Mouse (Mus musculus) heart, embryonic 14.5 days (tissue): ENCODE data around the gene Iglon5. TPM values are rescaled to one million over a fixed set of nuclear protein-coding genes. Genes with fewer than 3 reads are reported as not detected.
A peak's percentile ranks its signal among the peaks of the same experiment; 100 is the strongest.

Experiments used
- ATAC-seq: fragments of 200-750 bp; cut with Nextera tagmentation; 2 replicates; pipeline ENCODE4 v1.8.0; 2017; ENCODE audit warnings: low read depth, moderate TSS enrichment; ENCODE audit not compliant: insufficient number of reproducible peaks, insufficient read depth, low FRiP score
- H3K27ac ChIP-seq, 2 experiments: fragments of 200-500 bp in 1 of 2; fragments of 300-500 bp in 1 of 2; sonication (generic) in 1 of 2; replicated peaks in 1 of 2; 2 replicates each; pipeline ENCODE4 v1.5.1; 2012 to 2014; ENCODE audit warnings: low read depth in 2 of 2, low read length in 2 of 2, control low read depth in 1 of 2, mild to moderate bottlenecking in 1 of 2, mixed read lengths in 1 of 2; ENCODE audit not compliant: control insufficient read depth in 1 of 2, insufficient read depth in 1 of 2
- H3K27me3 ChIP-seq: fragments of 300-500 bp; sonication (generic); 2 replicates; pipeline ENCODE4 v1.6.1; 2014; ENCODE audit warnings: mild to moderate bottlenecking, low read length, control low read depth; ENCODE audit not compliant: control insufficient read depth, insufficient read depth
- H3K36me3 ChIP-seq: fragments of 300-500 bp; sonication (generic); 2 replicates; pipeline ENCODE4 v1.6.1; 2014; ENCODE audit warnings: mild to moderate bottlenecking, control low read depth, low read length, mixed read lengths; ENCODE audit not compliant: control insufficient read depth, insufficient read depth
- H3K4me1 ChIP-seq, 2 experiments: fragments of 200-500 bp in 1 of 2; fragments of 300-500 bp in 1 of 2; sonication (generic) in 1 of 2; 2 replicates each; pipeline ENCODE4 v1.6.1; 2012 to 2014; ENCODE audit warnings: low read length in 2 of 2, control low read depth in 1 of 2, mixed read lengths in 1 of 2; ENCODE audit not compliant: control insufficient read depth in 2 of 2, insufficient read depth in 2 of 2
- H3K4me2 ChIP-seq: fragments of 300-500 bp; sonication (generic); 2 replicates; pipeline ENCODE4 v1.6.1; 2014; ENCODE audit warnings: mild to moderate bottlenecking, low read length
- H3K4me3 ChIP-seq, 2 experiments: fragments of 200-500 bp in 1 of 2; fragments of 300-500 bp in 1 of 2; sonication (generic) in 1 of 2; 2 replicates each; pipeline ENCODE4 v1.5.1; 2012 to 2014; ENCODE audit warnings: low read length in 2 of 2, mild to moderate bottlenecking in 2 of 2, control low read depth in 1 of 2, low read depth in 1 of 2, moderate library complexity in 1 of 2; ENCODE audit not compliant: control insufficient read depth in 1 of 2, insufficient read depth in 1 of 2
- H3K9ac ChIP-seq: fragments of 300-500 bp; sonication (generic); 2 replicates; pipeline ENCODE4 v1.6.1; 2014; ENCODE audit warnings: mild to moderate bottlenecking, low read length
- H3K9me3 ChIP-seq: fragments of 300-500 bp; sonication (generic); 2 replicates; pipeline ENCODE4 v1.6.1; 2016; ENCODE audit warnings: low read length, control low read depth; ENCODE audit not compliant: control insufficient read depth
- WGBS: fragments of 180-500 bp; shearing (Covaris S2); extraction: QIAGEN DNeasy Blood & Tissue Kit; methylation state at CpG from one replicate; pipeline ENCODE4 v1.1.7; 2014; 5-methylcytosine and 5-hydroxymethylcytosine counted together
- polyA plus RNA-seq: library from polyadenylated mRNA; unstranded; fragments of >200 nt; fragmentation: Nextera tagmentation; extraction: Ambion mirVana; gene quantifications from 2 replicates; pipeline ENCODE4 v1.2.1, GENCODE M21; 2014

Iglon5 gene
- polyA plus RNA-seq, 1 experiment from 2014 or later, result 0.09 TPM

GRCm38 (mm10) chr7:43483236-43483635, 6.6 kb downstream of the Iglon5 start:
- H3K4me2 ChIP-seq, result no peak overlapping the region
- H3K4me1 ChIP-seq, result peaks cover 2 to 4% of the 10 kb centered on the region in 2 experiments; a peak in 2 of 4 replicates
- H3K9ac ChIP-seq, result no peak overlapping the region
- no peaks in the 10 kb centered on the region for H3K36me3 ChIP-seq
- no peak overlapping the region for H3K4me3 ChIP-seq
- 5% methylated on average over 10 of the region's 10 CpGs for WGBS
- H3K27me3 ChIP-seq, result peaks cover 9% of the 10 kb centered on the region
- no peak for ATAC-seq
- no peak overlapping the region for H3K27ac ChIP-seq
- H3K9me3 ChIP-seq, result no peaks in the 10 kb centered on the region

GRCm38 (mm10) chr7:43482090-43482716, 7.7 kb downstream of the Iglon5 start:
- Histone ChIP-seq H3K27ac (no peak overlapping the region), H3K27me3 (peaks cover 19% of the 10 kb centered on the region), H3K4me3 (no peak overlapping the region), H3K9ac (no peak overlapping the region), H3K4me1 (peaks cover 2 to 4% of the 10 kb centered on the region in 2 experiments; a peak in 2 of 4 replicates), H3K9me3 (no peaks in the 10 kb centered on the region), H3K36me3 (no peaks in the 10 kb centered on the region), H3K4me2 (no peak overlapping the region)
- ATAC-seq, result no peak
- WGBS, result 58% methylated on average over 8 of the region's 8 CpGs

GRCm38 (mm10) chr7:43481191-43481590, 8.7 kb downstream of the Iglon5 start:
- H3K36me3 ChIP-seq, result no peaks in the 10 kb centered on the region
- no peak overlapping the region for H3K27ac ChIP-seq
- H3K4me1 ChIP-seq, result peaks cover 2 to 4% of the 10 kb centered on the region in 2 experiments; a peak in 2 of 4 replicates
- no peak for ATAC-seq
- no peak overlapping the region for H3K4me3 ChIP-seq
- no peak overlapping the region for H3K4me2 ChIP-seq
- H3K9me3 ChIP-seq, result no peaks in the 10 kb centered on the region
- WGBS, result 65% methylated on average over 3 of the region's 3 CpGs
- H3K9ac ChIP-seq, result no peak overlapping the region
- H3K27me3 ChIP-seq, result peaks cover 29% of the 10 kb centered on the region

GRCm38 (mm10) chr7:43476376-43476775, 13.5 kb downstream of the Iglon5 start:
- H3K4me1 ChIP-seq, result no peaks in the 10 kb centered on the region
- no peaks in the 10 kb centered on the region for H3K9me3 ChIP-seq
- no peak overlapping the region for H3K27ac ChIP-seq
- H3K9ac ChIP-seq, result no peak overlapping the region
- ATAC-seq, result no peak
- H3K4me2 ChIP-seq, result no peak overlapping the region; the same call in 1 of the 2 replicates
- peaks cover 47% of the 10 kb centered on the region for H3K27me3 ChIP-seq
- no peaks in the 10 kb centered on the region for H3K36me3 ChIP-seq
- 4% methylated on average over 13 of the region's 13 CpGs for WGBS
- H3K4me3 ChIP-seq, result no peak overlapping the region

GRCm38 (mm10) chr7:43475706-43476105, 14.2 kb downstream of the Iglon5 start:
- Histone ChIP-seq H3K4me3 (no peak overlapping the region), H3K4me2 (no peak overlapping the region), H3K9ac (no peak overlapping the region), H3K9me3 (no peaks in the 10 kb centered on the region), H3K27ac (no peak overlapping the region), H3K27me3 (peaks cover 47% of the 10 kb centered on the region), H3K36me3 (no peaks in the 10 kb centered on the region), H3K4me1 (no peaks in the 10 kb centered on the region)
- WGBS, result 7% methylated on average over 23 of the region's 23 CpGs
- no peak for ATAC-seq

- no peak overlapping the region for H3K4me2 ChIP-seq
- H3K4me1 ChIP-seq, result peaks cover 5 to 8% of the 10 kb centered on the region in 2 experiments; a peak in 1 of 4 replicates
- no peak overlapping the region for H3K27ac ChIP-seq
- peaks cover 10% of the 10 kb centered on the region for H3K27me3 ChIP-seq
- H3K36me3 ChIP-seq, result no peaks in the 10 kb centered on the region
- no peaks in the 10 kb centered on the region for H3K9me3 ChIP-seq
- no peak for ATAC-seq
- H3K4me3 ChIP-seq, result no peak overlapping the region
- no peak overlapping the region for H3K9ac ChIP-seq
- WGBS, result 41% methylated on average over 8 of the region's 8 CpGs
Observed at GRCm38 (mm10) chr7:43470373-43470772, 19.5 kb downstream of the Iglon5 start.

- peak overlapping the region; percentile 44 to 50 for H3K4me3 ChIP-seq
- H3K27ac ChIP-seq, result 0 out of 4 replicates have a peak overlapping the region, but pooled peaks of 1 of the 2 experiments have one; percentile 1
- no peaks in the 10 kb centered on the region for H3K36me3 ChIP-seq
- peak; percentile 62 for ATAC-seq
- WGBS, result under 1% methylated on average over 33 of the region's 33 CpGs
- H3K9ac ChIP-seq, result peak overlapping the region; percentile 67
- no peaks in the 10 kb centered on the region; the same call in 1 of the 2 replicates for H3K27me3 ChIP-seq
- H3K9me3 ChIP-seq, result no peaks in the 10 kb centered on the region
- H3K4me1 ChIP-seq, result peaks cover 7 to 11% of the 10 kb centered on the region in 2 experiments; a peak in 1 of 4 replicates
- H3K4me2 ChIP-seq, result peak overlapping the region; percentile 96
Observed at GRCm38 (mm10) chr7:43466099-43466694, 23.7 kb downstream of the Iglon5 start.
